Mouse (Mus musculus) megakaryocyte, adult 5-6 weeks (primary cell): ENCODE measurements around the gene Mtr. TPM values are rescaled to one million over a fixed set of nuclear protein-coding genes. Genes with fewer than 3 reads are reported as not detected.
A peak's percentile ranks its signal among the peaks of the same experiment; 100 is the strongest.

Experiments used
- ATAC-seq: 2 replicates; pipeline ENCODE4 v1.8.0; 2016; ENCODE audit warnings: mild to moderate bottlenecking, inconsistent platforms; ENCODE audit not compliant: poor library complexity, severe bottlenecking
- total RNA-seq, 2 experiments: library from RNA; stranded (forward) in 1 of 2; stranded (reverse) in 1 of 2; fragments of 153-499, 151-499 nt in 1 of 2; fragments of 221-1000, 200-1000 nt in 1 of 2; gene quantifications; 2 replicates each; pipeline versions ENCODE4 v1.2.3 to v1.2.4; 2015 to 2017

The Mtr gene
- total RNA-seq (2015), result 8.5 and 8.7 TPM in 2 replicates
- total RNA-seq (2017), result 14.4 and 14.8 TPM in 2 replicates

DNA sequence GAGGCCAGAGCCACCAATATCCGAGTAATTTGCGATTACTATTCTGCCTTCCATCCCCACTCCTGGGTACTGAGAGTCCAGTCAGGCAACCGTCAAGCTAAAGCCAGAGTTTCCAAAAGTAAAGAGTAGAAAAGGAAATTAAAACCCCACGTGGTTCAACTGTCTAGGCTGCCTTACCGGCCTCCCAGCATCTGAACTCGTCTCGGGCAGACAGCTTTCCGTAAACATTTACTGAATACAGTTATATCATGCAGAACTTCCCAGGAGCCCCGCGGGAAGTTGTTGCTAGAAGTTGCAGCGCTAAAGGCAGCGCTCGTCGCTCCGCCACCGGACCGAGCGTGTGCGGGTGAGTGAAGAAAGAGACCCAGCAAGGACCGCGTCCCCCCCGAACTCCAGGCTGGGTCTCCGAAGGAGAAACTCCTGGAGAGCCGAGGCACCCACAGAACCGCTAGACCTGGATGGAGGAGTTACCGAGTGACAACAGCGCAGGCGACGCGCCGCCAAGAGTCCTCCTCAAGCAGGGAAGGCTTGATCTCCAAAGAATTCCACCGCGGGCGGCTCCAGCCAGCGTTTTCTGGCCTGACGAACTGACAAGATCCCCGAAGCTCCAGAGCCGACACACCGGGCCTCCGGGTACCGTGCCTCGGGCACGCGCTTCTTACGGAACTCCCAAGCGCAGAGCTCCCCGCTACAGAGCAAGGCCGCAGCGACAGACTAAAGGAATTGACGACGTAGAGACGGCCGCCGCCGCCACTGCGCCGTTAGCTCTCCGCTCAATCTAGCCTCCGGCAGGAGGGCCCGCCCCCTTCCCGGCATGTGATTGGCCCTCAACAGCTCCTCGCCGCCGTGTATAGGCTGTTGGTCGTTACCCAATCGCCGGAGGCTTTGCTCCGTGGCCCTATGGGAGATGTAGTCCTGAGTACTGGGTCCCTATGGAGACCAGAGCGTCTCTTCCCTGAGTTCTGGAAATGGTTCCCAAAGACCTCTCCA lies at the start of gene Mtr:
TSS of gene Mtr (minus strand) at position 723 of the 990 bp plus-strand sequence.
- ATAC-seq, result peak; percentile 94

GRCm38 (mm10) chr13:12307286-12307685 lies 49.4 kb upstream of the Mtr start:
- no peak for ATAC-seq

GRCm38 (mm10) chr13:12305540-12305939 lies 47.6 kb upstream of the Mtr start:
- ATAC-seq, result no peak

DNA sequence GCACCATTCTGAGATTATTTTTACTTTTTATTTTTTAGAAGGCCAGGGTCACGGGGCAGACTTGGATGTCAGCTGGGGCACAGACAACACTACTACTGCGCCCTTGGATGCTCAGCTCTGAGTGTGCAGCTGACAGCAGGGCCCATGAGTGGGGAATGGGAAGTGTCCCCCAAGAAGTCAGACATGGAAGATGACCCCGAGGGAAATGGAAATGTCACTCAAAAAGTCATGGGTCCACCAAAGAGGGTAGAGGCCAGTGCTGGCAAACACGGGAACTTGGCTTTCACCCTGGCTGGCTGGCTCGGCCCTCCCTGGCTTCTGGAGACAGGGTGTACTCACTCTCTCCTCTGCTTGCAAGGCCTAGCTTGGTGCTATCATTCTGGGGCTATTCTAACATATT lies 47.1 kb upstream of the Mtr start:
- no peak for ATAC-seq

DNA sequence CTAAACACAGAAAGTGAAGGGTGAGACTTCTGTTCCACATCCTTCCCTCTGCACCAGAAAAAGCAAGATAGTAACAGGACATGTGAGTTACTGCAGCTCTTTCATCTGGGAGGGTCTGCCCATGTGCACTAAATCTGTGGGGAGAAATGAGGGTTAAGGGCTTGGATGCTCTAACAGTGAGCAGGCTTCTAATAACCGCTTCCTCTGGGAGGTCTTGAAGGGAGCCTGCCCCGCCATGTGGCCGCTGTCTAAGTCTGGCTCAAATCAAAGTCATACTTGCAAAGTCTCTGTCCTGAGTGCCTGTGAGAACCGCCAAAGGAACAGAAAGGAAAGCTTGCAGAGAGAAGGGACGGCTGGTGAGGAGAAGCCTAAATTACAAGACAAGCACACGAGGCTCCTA lies 39.9 kb upstream of the Mtr start:
- no peak for ATAC-seq

- ATAC-seq, result no peak
Observed at GRCm38 (mm10) chr13:12296701-12297100, 38.8 kb upstream of the Mtr start.

GRCm38 (mm10) chr13:12293810-12294209 lies 35.9 kb upstream of the Mtr start:
- ATAC-seq, result no peak

- ATAC-seq, result no peak
Observed at GRCm38 (mm10) chr13:12290700-12291099, 32.8 kb upstream of the Mtr start.

GRCm38 (mm10) chr13:12284528-12284927 lies 26.6 kb upstream of the Mtr start:
- ATAC-seq, result no peak

DNA sequence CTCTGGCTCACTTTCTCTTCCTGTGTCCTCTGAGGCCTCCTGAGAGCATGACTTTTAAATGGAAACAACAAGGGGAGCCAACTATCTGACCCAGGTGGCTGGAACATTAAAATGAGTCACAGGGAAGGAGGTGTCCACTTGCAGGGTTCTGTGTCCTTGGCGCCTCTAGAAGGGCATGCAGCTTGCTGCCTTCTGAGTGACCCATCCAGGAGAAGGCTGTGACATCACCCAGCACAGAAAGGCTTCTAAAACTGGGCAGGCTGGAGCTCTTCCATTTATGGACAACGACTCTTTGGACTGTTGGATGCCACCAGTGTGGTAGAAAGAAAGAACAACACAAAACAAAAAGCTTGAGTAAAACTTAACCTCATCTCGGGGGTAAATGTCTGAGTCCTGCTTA lies 25.9 kb upstream of the Mtr start:
- no peak for ATAC-seq

- ATAC-seq, result no peak
Observed at GRCm38 (mm10) chr13:12274721-12275120, 16.8 kb upstream of the Mtr start.

DNA sequence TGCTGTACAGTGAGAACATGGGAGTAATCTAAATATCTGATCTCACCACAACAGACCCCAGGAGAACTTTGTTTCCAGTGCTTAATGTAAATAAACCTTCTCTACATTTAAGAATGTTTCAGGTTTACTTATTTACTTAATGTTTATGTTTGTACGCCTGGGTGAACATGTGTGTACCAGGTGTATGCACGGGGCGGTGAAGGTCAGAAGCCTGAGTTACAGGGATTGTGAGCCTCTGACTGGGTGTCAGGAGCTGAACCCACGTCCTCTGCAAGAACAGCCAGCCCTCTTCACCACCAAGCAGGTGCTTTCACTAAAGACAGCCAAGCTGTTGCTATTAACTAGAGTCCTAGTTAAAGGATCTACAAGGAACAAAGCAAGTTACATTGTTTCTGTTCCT lies 16.3 kb upstream of the Mtr start:
- ATAC-seq, result no peak

GRCm38 (mm10) chr13:12272953-12273352 lies 15.0 kb upstream of the Mtr start:
- peak; percentile 92 for ATAC-seq

- ATAC-seq, result no peak
Observed at GRCm38 (mm10) chr13:12267971-12268370, 10.1 kb upstream of the Mtr start.

DNA sequence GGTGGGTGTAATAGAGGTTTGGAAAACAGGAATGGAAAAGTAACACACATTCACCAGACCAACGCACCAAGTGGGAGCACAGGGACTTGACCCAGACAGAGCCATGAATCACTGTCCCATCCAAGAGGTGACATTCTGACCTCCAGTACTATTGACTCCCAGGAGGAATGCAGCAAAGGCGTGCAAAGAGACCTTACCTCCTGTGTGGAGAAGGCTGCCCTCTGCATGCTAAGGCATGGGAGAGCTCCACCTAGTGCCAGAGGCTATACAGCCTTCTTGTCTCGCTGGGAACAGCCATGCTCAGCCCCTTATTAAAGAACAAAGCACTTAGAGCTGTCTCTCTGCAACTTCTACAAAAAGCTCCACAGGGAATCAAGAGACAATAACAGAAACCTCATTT lies 9.2 kb upstream of the Mtr start:
- ATAC-seq, result no peak

- no peak for ATAC-seq
Observed at GRCm38 (mm10) chr13:12263996-12264395, 6.1 kb upstream of the Mtr start.

- ATAC-seq, result no peak
Observed at GRCm38 (mm10) chr13:12261505-12261904, 3.6 kb upstream of the Mtr start.

- peak; percentile 4; the same call in 1 of the 2 replicates for ATAC-seq
Observed at GRCm38 (mm10) chr13:12256871-12257390, 982 bp downstream of the Mtr start.

GRCm38 (mm10) chr13:12255911-12256705 lies 1.8 kb downstream of the Mtr start:
- peak; percentile 25 for ATAC-seq

- ATAC-seq, result no peak
Observed at GRCm38 (mm10) chr13:12250496-12250895, 7.4 kb downstream of the Mtr start.

- ATAC-seq, result no peak
Observed at GRCm38 (mm10) chr13:12249195-12249898, 8.6 kb downstream of the Mtr start.
